Mouse (Mus musculus) kidney, embryonic 14.5 days (tissue): Measurements from ENCODE around the gene Gm3542. TPM values are rescaled to one million over a fixed set of nuclear protein-coding genes. Genes with fewer than 3 reads are reported as not detected.
"Not testable (repeated sequence)": the region's sequence is repeated elsewhere in the genome, so short reads cannot be mapped to it uniquely, and the experiment has no call there.

Experiments used
- ATAC-seq: fragments of 200-750 bp; cut with Nextera tagmentation; 2 replicates; pipeline ENCODE4 v1.8.0; 2017; ENCODE audit warnings: moderate number of reproducible peaks, mild to moderate bottlenecking, moderate TSS enrichment, moderate library complexity; ENCODE audit not compliant: low FRiP score, low TSS enrichment
- H3K27ac ChIP-seq: fragments of 300-500 bp; sonication (generic); 2 replicates; pipeline ENCODE4 v1.5.1; 2014; ENCODE audit warnings: low read depth, mild to moderate bottlenecking, low read length, moderate library complexity, mixed read lengths
- H3K27me3 ChIP-seq: fragments of 300-500 bp; sonication (generic); 2 replicates; pipeline ENCODE4 v1.6.1; 2014; ENCODE audit warnings: mild to moderate bottlenecking, low read length; ENCODE audit not compliant: control insufficient read depth, insufficient read depth
- H3K36me3 ChIP-seq: fragments of 300-500 bp; sonication (generic); 2 replicates; pipeline ENCODE4 v1.6.1; 2014; ENCODE audit warnings: low read length, mixed read lengths; ENCODE audit not compliant: control insufficient read depth, insufficient read depth
- H3K4me1 ChIP-seq: fragments of 300-500 bp; sonication (generic); 2 replicates; pipeline ENCODE4 v1.6.1; 2014; ENCODE audit warnings: low read length, mixed read lengths; ENCODE audit not compliant: control insufficient read depth, insufficient read depth
- H3K4me2 ChIP-seq: fragments of 300-500 bp; sonication (generic); replicated peaks from 2 replicates; pipeline ENCODE4 v1.6.1; 2014; ENCODE audit warnings: low read depth, mild to moderate bottlenecking, low read length
- H3K4me3 ChIP-seq: fragments of 300-500 bp; sonication (generic); 2 replicates; pipeline ENCODE4 v1.5.1; 2014; ENCODE audit warnings: mild to moderate bottlenecking, low read length
- H3K9ac ChIP-seq: fragments of 300-500 bp; sonication (generic); 2 replicates; pipeline ENCODE4 v1.6.1; 2014; ENCODE audit warnings: low read depth, mild to moderate bottlenecking, low read length, moderate library complexity
- H3K9me3 ChIP-seq: fragments of 300-500 bp; sonication (generic); 2 replicates; pipeline ENCODE4 v1.6.1; 2016; ENCODE audit warnings: low read length; ENCODE audit not compliant: control insufficient read depth
- WGBS: fragments of 180-500 bp; shearing (Covaris S2); extraction: QIAGEN DNeasy Blood & Tissue Kit; methylation state at CpG from one replicate; pipeline ENCODE4 v1.1.7; 2014; 5-methylcytosine and 5-hydroxymethylcytosine counted together
- polyA plus RNA-seq: library from polyadenylated mRNA; unstranded; fragments of >200 nt; fragmentation: Nextera tagmentation; extraction: Ambion mirVana; gene quantifications from 2 replicates; pipeline ENCODE4 v1.2.1, GENCODE M21; 2014

Gm3542 gene
- not detected in 2 replicates for polyA plus RNA-seq

DNA sequence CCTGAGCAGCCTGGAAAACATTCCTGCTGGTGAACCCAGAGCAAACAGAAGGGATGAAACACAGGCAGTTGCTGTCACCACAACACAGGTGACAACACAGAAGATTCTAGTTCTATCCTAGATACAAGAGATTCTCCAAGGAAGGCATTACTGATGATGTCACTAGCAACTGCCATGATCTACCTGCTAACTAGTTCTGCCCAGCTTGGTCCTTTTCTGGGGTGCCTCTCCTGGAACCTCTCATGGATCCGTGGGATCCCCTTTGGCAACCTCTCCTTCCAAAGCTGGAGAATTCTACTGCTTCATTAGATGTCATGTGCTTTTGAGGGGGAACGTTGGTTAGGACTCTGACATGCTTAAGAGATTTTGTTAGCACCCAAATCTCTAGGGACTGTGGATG is at the start of gene Gm3542:
TSS of gene Gm3542 (minus strand) at position 101 of the 400 bp plus-strand sequence.
- H3K4me2 ChIP-seq, H3K27me3 ChIP-seq, ATAC-seq, H3K36me3 ChIP-seq, H3K4me3 ChIP-seq, H3K9ac ChIP-seq, H3K9me3 ChIP-seq, H3K27ac ChIP-seq, H3K4me1 ChIP-seq: not testable (repeated sequence)
- WGBS: no CpG with 5 or more reads among the region's 2 CpGs

Other genes starting within 250 kb of the Gm3542 start
- gene Gm8279, start 203.4 kb downstream of the Gm3542 start, polyA plus RNA-seq: not detected in 2 replicates
- not detected in 2 replicates for gene Gm3317, start 170.4 kb downstream of the Gm3542 start, polyA plus RNA-seq
- not detected in 2 replicates for gene Gm8271, start 149.1 kb downstream of the Gm3542 start, polyA plus RNA-seq
- not detected in 2 replicates for gene Gm3526, start 74.3 kb downstream of the Gm3542 start, polyA plus RNA-seq
- 0.47 TPM in 1 of 2 replicates, not detected in the other for gene Gm3500, start 54.1 kb upstream of the Gm3542 start, polyA plus RNA-seq
- gene Gm3194, start 120.5 kb upstream of the Gm3542 start, polyA plus RNA-seq: 0.61 and 1.2 TPM in 2 replicates
- not detected in 2 replicates for gene Gm8246, start 142.9 kb upstream of the Gm3542 start, polyA plus RNA-seq
- gene Gm3187, start 149.3 kb upstream of the Gm3542 start, polyA plus RNA-seq: not detected in 2 replicates
- gene Gm3488, start 166.7 kb upstream of the Gm3542 start, polyA plus RNA-seq: 1.2 and 1.3 TPM in 2 replicates
- gene Gm3532, start 203.6 kb upstream of the Gm3542 start, polyA plus RNA-seq: not detected in 2 replicates